Comparison of ENCODE assay signal across 8 mouse cellular contexts in genomic region chr19:3322261-3322969, GRCm38 (mm10). TPM values are rescaled to one million over a fixed set of nuclear protein-coding genes. Genes with fewer than 3 reads are reported as not detected.
DNase-seq lines count a peak whose midpoint lies in the region; ATAC-seq lines count a peak whose summit lies in the region.

Gene Cpt1a, plus strand, starts transcription at chr19:3322334.

- H3K4me2 ChIP-seq in embryonic facial prominence, embryonic 12.5 days (replicated peaks), result peak within 1 kb of the TSS; percentile 91
- peak within 1 kb of the TSS; percentile 96 for H3K4me2 ChIP-seq in heart, embryonic 11.5 days
- peak within 1 kb of the TSS; percentile 98 for H3K4me2 ChIP-seq in kidney, embryonic 15.5 days
- peak within 1 kb of the TSS; percentile 100 for H3K4me2 ChIP-seq in liver, embryonic 12.5 days

- peaks cover 25% of the 10 kb centered on the region for H3K4me1 ChIP-seq in embryonic facial prominence, embryonic 12.5 days
- peaks cover 18% of the 10 kb centered on the region for H3K4me1 ChIP-seq in heart, embryonic 11.5 days (ENCODE audit: control insufficient read depth, insufficient read depth, low read length)
- H3K4me1 ChIP-seq in kidney, embryonic 15.5 days, result peaks cover 50% of the 10 kb centered on the region
- peaks cover 56% of the 10 kb centered on the region for H3K4me1 ChIP-seq in liver, embryonic 12.5 days

- no peaks in the 10 kb centered on the region for H3K9me3 ChIP-seq in embryonic facial prominence, embryonic 12.5 days
- no peaks in the 10 kb centered on the region for H3K9me3 ChIP-seq in heart, embryonic 11.5 days (replicated peaks; ENCODE audit: control insufficient read depth, low read length)
- no peaks in the 10 kb centered on the region; the same call in 1 of the 2 replicates for H3K9me3 ChIP-seq in kidney, embryonic 15.5 days (replicated peaks)
- H3K9me3 ChIP-seq in liver, embryonic 12.5 days (replicated peaks), result no peaks in the 10 kb centered on the region

- no peaks in the 10 kb centered on the region for H3K36me3 ChIP-seq in embryonic facial prominence, embryonic 12.5 days
- no peaks in the 10 kb centered on the region for H3K36me3 ChIP-seq in heart, embryonic 11.5 days (ENCODE audit: control insufficient read depth, insufficient read depth, low read length)
- H3K36me3 ChIP-seq in kidney, embryonic 15.5 days, result no peaks in the 10 kb centered on the region
- H3K36me3 ChIP-seq in liver, embryonic 12.5 days, result no peaks in the 10 kb centered on the region

- ATAC-seq in activated CD4-positive, CD25-positive, alpha-beta regulatory T cell, adult 4 months, result peak; percentile 29
- ATAC-seq in embryonic facial prominence, embryonic 12.5 days (ENCODE audit: insufficient number of reproducible peaks, insufficient read depth, low FRiP score, low TSS enrichment), result no peak
- ATAC-seq in heart, embryonic 11.5 days (replicated peaks; ENCODE audit: insufficient number of reproducible peaks, low FRiP score, low TSS enrichment), result no peak
- peak; percentile 18; the same call in 1 of the 2 replicates for ATAC-seq in kidney, embryonic 15.5 days (replicated peaks; ENCODE audit: low FRiP score)
- peak; percentile 32 for ATAC-seq in liver, embryonic 12.5 days

- peak; percentile 75 to 77 for DNase-seq in B cell, adult 2 months
- peak; percentile 76 for DNase-seq in naive thymus-derived CD4-positive, alpha-beta T cell, adult 2 months (ENCODE audit: low read depth)
- peak; percentile 41 to 58 for DNase-seq in thymus, adult 18-20 months

- H3K9ac ChIP-seq in embryonic facial prominence, embryonic 12.5 days, result peak within 1 kb of the TSS; percentile 53
- H3K9ac ChIP-seq in heart, embryonic 11.5 days (ENCODE audit: low read depth, low read length), result peak within 1 kb of the TSS; percentile 77; the same call in 1 of the 2 replicates
- peak within 1 kb of the TSS; percentile 58 for H3K9ac ChIP-seq in kidney, embryonic 15.5 days
- peak within 1 kb of the TSS; percentile 79 for H3K9ac ChIP-seq in liver, embryonic 12.5 days

- WGBS in embryonic facial prominence, embryonic 12.5 days, result 3% methylated on average over 26 of the region's 26 CpGs
- 3% methylated on average over 26 of the region's 26 CpGs for WGBS in heart, embryonic 11.5 days (ENCODE audit: insufficient replicate concordance)
- WGBS in kidney, embryonic 15.5 days, result 3% methylated on average over 26 of the region's 26 CpGs
- WGBS in liver, embryonic 12.5 days (ENCODE audit: insufficient replicate concordance), result 2% methylated on average over 26 of the region's 26 CpGs

- H3K4me3 ChIP-seq in embryonic facial prominence, embryonic 12.5 days, result peak within 1 kb of the TSS; percentile 59
- peak within 1 kb of the TSS; percentile 68 for H3K4me3 ChIP-seq in heart, embryonic 11.5 days (ENCODE audit: low read depth, low read length)
- H3K4me3 ChIP-seq in kidney, embryonic 15.5 days (replicated peaks), result peak within 1 kb of the TSS; percentile 68
- H3K4me3 ChIP-seq in liver, embryonic 12.5 days, result peak within 1 kb of the TSS; percentile 70

- H3K27me3 ChIP-seq in embryonic facial prominence, embryonic 12.5 days, result peaks cover 25% of the 10 kb centered on the region
- no peaks in the 10 kb centered on the region for H3K27me3 ChIP-seq in heart, embryonic 11.5 days (ENCODE audit: control insufficient read depth, insufficient read depth, low read length)
- 0 out of 2 replicates have a peak, but pooled peaks cover 3% of the 10 kb centered on the region for H3K27me3 ChIP-seq in kidney, embryonic 15.5 days
- H3K27me3 ChIP-seq in liver, embryonic 12.5 days (replicated peaks), result no peaks in the 10 kb centered on the region

- H3K27ac ChIP-seq in embryonic facial prominence, embryonic 12.5 days, result peak within 1 kb of the TSS; percentile 11; the same call in 1 of the 2 replicates
- H3K27ac ChIP-seq in heart, embryonic 11.5 days (ENCODE audit: low read depth, low read length), result no peak within 1 kb of the TSS; the same call in 1 of the 2 replicates
- H3K27ac ChIP-seq in kidney, embryonic 15.5 days, result peak within 1 kb of the TSS; percentile 96
- peak within 1 kb of the TSS; percentile 87 for H3K27ac ChIP-seq in liver, embryonic 12.5 days

RNA-seq across cellular contexts. Expression of gene Cpt1a, which starts in this region (rescaled TPM):
- 10 to 100 TPM; 18.3 to 18.4 TPM for polyA plus RNA-seq in activated CD4-positive, CD25-positive, alpha-beta regulatory T cell, adult 4 months (2017; shearing (Covaris generic))
- polyA plus RNA-seq in embryonic facial prominence, embryonic 12.5 days (2016; fragmentation: Nextera tagmentation; extraction: Ambion mirVana), result 12.3 and 13.0 TPM in 2 replicates
- polyA plus RNA-seq in heart, embryonic 11.5 days (2014; fragmentation: Nextera tagmentation; extraction: Ambion mirVana), result 14.3 and 17.2 TPM in 2 replicates
- 25.9 and 33.4 TPM in 2 replicates for polyA plus RNA-seq in kidney, embryonic 15.5 days (2015; fragmentation: Nextera tagmentation; extraction: Ambion mirVana)
- polyA plus RNA-seq in liver, embryonic 12.5 days (2016; fragmentation: Nextera tagmentation; extraction: Ambion mirVana), result 7.0 and 8.3 TPM in 2 replicates

Comparison
In these comparisons a context has a peak if more than half of its experiments do, and no peak if none do; other contexts are left out.
1. ATAC-seq: peak in activated CD4-positive, CD25-positive, alpha-beta regulatory T cell, adult 4 months (single experiment), kidney, embryonic 15.5 days (single experiment) and liver, embryonic 12.5 days (single experiment); none in embryonic facial prominence, embryonic 12.5 days (single experiment) and heart, embryonic 11.5 days (single experiment).
2. Peak in every context shown above with its lines, with median percentiles within 50 percentile points of each other: DNase-seq, H3K4me2 ChIP-seq, H3K4me3 ChIP-seq and H3K9ac ChIP-seq.